Mouse (Mus musculus): Measurements from ENCODE around the gene Fmo9. TPM values are rescaled to one million over a fixed set of nuclear protein-coding genes. Genes with fewer than 3 reads are reported as not detected.

Fmo9 gene
- polyA plus RNA-seq (2015; fragmentation: Nextera tagmentation; extraction: Ambion mirVana) = not detected in 2 replicates

GRCm38 (mm10) chr1:166681745-166682144, at the start of gene Fmo9:
Fmo9 (minus strand) TSS chr1:166681845.
- no peaks in the 10 kb centered on the region for H3K9me3 ChIP-seq (replicated peaks)
- WGBS = 87% methylated on average over 1 of the region's 1 CpGs
- no peak within 1 kb of the TSS for H3K9ac ChIP-seq
- H3K27me3 ChIP-seq = no peaks in the 10 kb centered on the region
- no peak within 1 kb of the TSS for H3K4me2 ChIP-seq
- H3K4me1 ChIP-seq = no peaks in the 10 kb centered on the region
- ATAC-seq (replicated peaks; ENCODE audit: low FRiP score) = no peak
- no peak within 1 kb of the TSS for H3K4me3 ChIP-seq (replicated peaks)
- H3K36me3 ChIP-seq = no peaks in the 10 kb centered on the region
- no peak within 1 kb of the TSS for H3K27ac ChIP-seq

GRCm38 (mm10) chr1:166730886-166731285, 49.2 kb upstream of the Fmo9 start:
- H3K36me3 ChIP-seq = no peaks in the 10 kb centered on the region
- no peak for ATAC-seq (replicated peaks; ENCODE audit: low FRiP score)
- no peaks in the 10 kb centered on the region for H3K9me3 ChIP-seq (replicated peaks)
- no peaks in the 10 kb centered on the region for H3K4me1 ChIP-seq
- no peak overlapping the region for H3K27ac ChIP-seq
- H3K27me3 ChIP-seq = no peaks in the 10 kb centered on the region
- no peak overlapping the region for H3K9ac ChIP-seq
- H3K4me3 ChIP-seq (replicated peaks) = no peak overlapping the region
- 69% methylated on average over 4 of the region's 4 CpGs for WGBS
- H3K4me2 ChIP-seq = no peak overlapping the region

GRCm38 (mm10) chr1:166730215-166730614, 48.6 kb upstream of the Fmo9 start:
- WGBS = 86% methylated on average over 2 of the region's 2 CpGs
- no peak overlapping the region for H3K4me3 ChIP-seq (replicated peaks)

GRCm38 (mm10) chr1:166710861-166711260, 29.2 kb upstream of the Fmo9 start:
- Histone ChIP-seq H3K36me3 (no peaks in the 10 kb centered on the region), H3K4me3 (replicated peaks) (no peak overlapping the region), H3K27ac (no peak overlapping the region), H3K9ac (no peak overlapping the region), H3K27me3 (no peaks in the 10 kb centered on the region), H3K9me3 (replicated peaks) (no peaks in the 10 kb centered on the region), H3K4me1 (no peaks in the 10 kb centered on the region), H3K4me2 (no peak overlapping the region)
- ATAC-seq (replicated peaks; ENCODE audit: low FRiP score) = no peak
- 91% methylated on average over 7 of the region's 7 CpGs for WGBS

More at GRCm38 (mm10) chr1:166730215-166730614, 48.6 kb upstream of the Fmo9 start:
- H3K36me3 ChIP-seq = no peaks in the 10 kb centered on the region
- no peaks in the 10 kb centered on the region for H3K4me1 ChIP-seq
- H3K4me2 ChIP-seq = no peak overlapping the region
- no peak for ATAC-seq (replicated peaks; ENCODE audit: low FRiP score)
- no peaks in the 10 kb centered on the region for H3K27me3 ChIP-seq
- H3K9me3 ChIP-seq (replicated peaks) = no peaks in the 10 kb centered on the region
- H3K27ac ChIP-seq = no peak overlapping the region
- no peak overlapping the region for H3K9ac ChIP-seq

GRCm38 (mm10) chr1:166702270-166702912, 20.7 kb upstream of the Fmo9 start:
- H3K4me2 ChIP-seq = no peak overlapping the region
- ATAC-seq (replicated peaks; ENCODE audit: low FRiP score) = no peak
- no peak overlapping the region for H3K27ac ChIP-seq
- H3K9ac ChIP-seq = no peak overlapping the region
- WGBS = 74% methylated on average over 10 of the region's 10 CpGs
- H3K4me3 ChIP-seq (replicated peaks) = no peak overlapping the region
- no peaks in the 10 kb centered on the region for H3K9me3 ChIP-seq (replicated peaks)
- no peaks in the 10 kb centered on the region for H3K4me1 ChIP-seq
- H3K36me3 ChIP-seq = no peaks in the 10 kb centered on the region
- H3K27me3 ChIP-seq = no peaks in the 10 kb centered on the region

GRCm38 (mm10) chr1:166669264-166669663, 12.4 kb downstream of the Fmo9 start:
- no peak overlapping the region for H3K4me2 ChIP-seq
- H3K4me3 ChIP-seq (replicated peaks) = no peak overlapping the region
- WGBS = 89% methylated on average over 5 of the region's 5 CpGs
- no peak overlapping the region for H3K9ac ChIP-seq
- no peak for ATAC-seq (replicated peaks; ENCODE audit: low FRiP score)
- no peaks in the 10 kb centered on the region for H3K4me1 ChIP-seq
- H3K36me3 ChIP-seq = no peaks in the 10 kb centered on the region
- H3K27ac ChIP-seq = no peak overlapping the region
- H3K9me3 ChIP-seq (replicated peaks) = no peaks in the 10 kb centered on the region
- H3K27me3 ChIP-seq = no peaks in the 10 kb centered on the region

GRCm38 (mm10) chr1:166660800-166661199, 20.8 kb downstream of the Fmo9 start:
- H3K9ac ChIP-seq = no peak overlapping the region
- no peak overlapping the region for H3K4me3 ChIP-seq (replicated peaks)
- H3K4me1 ChIP-seq = no peaks in the 10 kb centered on the region
- H3K9me3 ChIP-seq (replicated peaks) = no peaks in the 10 kb centered on the region
- no peak overlapping the region for H3K4me2 ChIP-seq
- 85% methylated on average over 8 of the region's 8 CpGs for WGBS
- H3K36me3 ChIP-seq = no peaks in the 10 kb centered on the region
- H3K27me3 ChIP-seq = no peaks in the 10 kb centered on the region
- H3K27ac ChIP-seq = no peak overlapping the region
- ATAC-seq (replicated peaks; ENCODE audit: low FRiP score) = no peak

GRCm38 (mm10) chr1:166647593-166647992, 34.1 kb downstream of the Fmo9 start, which contains the start of gene Gm4847:
Gm4847 (minus strand) TSS chr1:166647693.
- Histone ChIP-seq H3K9ac (no peak within 1 kb of the TSS), H3K4me3 (replicated peaks) (no peak within 1 kb of the TSS), H3K36me3 (no peaks in the 10 kb centered on the region), H3K27ac (no peak within 1 kb of the TSS), H3K27me3 (no peaks in the 10 kb centered on the region), H3K4me1 (no peaks in the 10 kb centered on the region), H3K4me2 (no peak within 1 kb of the TSS), H3K9me3 (replicated peaks) (no peaks in the 10 kb centered on the region)
- ATAC-seq (replicated peaks; ENCODE audit: low FRiP score) = no peak
- 89% methylated on average over 2 of the region's 2 CpGs for WGBS

Small RNA genes within 50 kb of the gene (microRNA-seq; reads per million reads assigned to microRNA genes)
- not detected for gene Gm22992

Other genes with a start within 250 kb of the Fmo9 start
- not detected in 2 replicates for gene Gm4846, start 184.3 kb downstream of the Fmo9 start, polyA plus RNA-seq (2015; fragmentation: Nextera tagmentation; extraction: Ambion mirVana)
- gene Gm4847, start 34.2 kb downstream of the Fmo9 start, polyA plus RNA-seq (2015; fragmentation: Nextera tagmentation; extraction: Ambion mirVana) = not detected in 2 replicates

Measured in kidney, embryonic 15.5 days (tissue).